Mouse (Mus musculus): ENCODE results near the gene Rad54l2. TPM values are rescaled to one million over a fixed set of nuclear protein-coding genes. Genes with fewer than 3 reads are reported as not detected.

Gene Rad54l2
- total RNA-seq, 2 experiments from 2014 or later, result 14.7 to 18.0 TPM

DNA sequence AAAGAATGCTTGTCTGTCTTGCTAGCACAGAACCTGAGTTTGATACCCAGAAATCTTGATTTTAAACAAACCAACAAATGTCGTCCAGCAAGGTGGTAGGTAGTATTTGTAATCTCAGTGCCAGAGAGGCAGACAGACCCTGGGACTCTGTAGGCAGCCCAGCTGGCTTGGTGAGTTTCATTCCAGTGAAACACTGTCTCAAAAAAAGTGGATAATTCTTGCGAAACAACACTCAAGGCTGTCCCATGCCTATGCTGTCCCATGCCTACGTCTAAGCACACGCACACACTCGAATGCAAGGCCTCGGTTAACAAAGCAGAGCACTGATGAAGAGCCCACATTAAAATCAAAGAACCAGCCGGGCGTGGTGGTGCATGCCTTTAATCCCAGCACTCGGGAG is 32.6 kb downstream of the Rad54l2 start:
- intact Hi-C loops (cut with DNase I), result no loop called here
- no peak for DNase-seq (ENCODE audit: low spot score in 2 of 2)

DNA sequence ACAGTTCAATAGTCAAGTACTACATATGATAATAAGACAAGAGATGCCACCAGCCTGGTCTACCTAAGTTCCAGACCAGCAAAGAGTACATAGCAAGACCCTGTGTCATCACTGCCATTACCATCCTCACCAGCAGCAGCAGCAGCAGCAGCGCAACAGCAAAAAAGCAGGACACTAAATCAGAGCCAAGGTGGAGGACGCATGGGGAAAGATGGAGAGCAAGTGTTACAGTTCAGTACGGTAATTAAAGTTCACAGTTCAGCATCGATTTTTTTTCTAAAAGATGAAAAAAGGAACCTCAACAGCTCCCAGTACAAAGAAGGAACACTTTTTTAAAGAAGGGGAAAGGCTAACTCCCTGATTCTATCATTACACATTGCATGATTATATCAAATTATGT is 33.2 kb downstream of the Rad54l2 start:
- DNase-seq (ENCODE audit: low spot score in 2 of 2), result no peak
- intact Hi-C loops (cut with DNase I), result no loop called here

DNA sequence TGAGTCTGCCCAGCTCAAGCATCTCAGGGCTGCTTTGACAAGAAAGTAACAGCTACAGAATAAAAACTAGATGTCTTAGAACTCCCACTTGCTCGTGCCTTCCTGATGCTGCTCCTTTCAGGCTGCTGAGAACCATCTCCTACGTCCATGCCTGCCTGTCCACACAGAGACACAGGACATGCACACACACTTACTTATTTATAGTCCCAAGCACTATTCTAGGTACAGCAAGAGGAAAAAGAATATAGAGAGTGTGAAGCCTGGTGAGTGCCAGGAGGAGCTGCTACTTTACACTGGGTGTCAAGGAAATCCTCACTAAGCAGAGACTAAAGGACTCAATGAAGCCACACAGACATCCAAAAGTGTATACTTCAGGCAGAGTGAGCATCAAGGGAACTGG is 34.7 kb downstream of the Rad54l2 start:
- intact Hi-C loops (cut with DNase I), result no loop called here
- DNase-seq (ENCODE audit: low spot score in 2 of 2), result peak; percentile 41 to 46

- intact Hi-C loops (cut with DNase I), result no loop called here
- DNase-seq (ENCODE audit: low spot score in 2 of 2), result no peak
Observed at GRCm38 (mm10) chr9:106752135-106752534, 36.9 kb downstream of the Rad54l2 start.

DNA sequence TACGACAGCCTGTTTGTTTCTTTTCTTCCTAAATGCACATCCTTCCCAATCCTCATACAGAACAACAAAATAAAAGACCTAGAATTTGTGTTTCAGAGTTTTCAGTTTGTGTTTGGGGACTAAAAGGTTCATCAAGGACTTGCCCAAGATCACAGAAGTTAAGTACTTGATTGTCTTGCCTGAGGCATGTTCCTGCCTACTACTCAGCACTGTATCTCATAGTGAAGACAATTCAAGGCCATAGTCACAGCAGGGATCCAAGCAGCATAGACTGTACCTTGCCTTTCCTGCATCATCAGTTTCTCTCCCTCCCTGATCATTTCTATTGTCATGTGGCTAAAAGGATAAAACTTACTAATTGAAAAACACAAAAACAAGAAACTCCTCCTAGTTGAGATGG is 49.0 kb downstream of the Rad54l2 start:
- DNase-seq (ENCODE audit: low spot score in 2 of 2), result no peak
- intact Hi-C loops (cut with DNase I), result no loop called here

GRCm38 (mm10) chr9:106739056-106739455 is 49.9 kb downstream of the Rad54l2 start:
- no peak for DNase-seq (ENCODE audit: low spot score in 2 of 2)
- intact Hi-C loops (cut with DNase I), result no loop called here

- intact Hi-C loops (cut with DNase I), result no loop called here
- no peak for DNase-seq (ENCODE audit: low spot score in 2 of 2)
Observed at GRCm38 (mm10) chr9:106738199-106738985, 50.6 kb downstream of the Rad54l2 start.

- intact Hi-C loops (cut with DNase I), result no loop called here
- no peak for DNase-seq (ENCODE audit: low spot score in 2 of 2)
Observed at GRCm38 (mm10) chr9:106733690-106734089, 55.3 kb downstream of the Rad54l2 start.

- DNase-seq (ENCODE audit: low spot score in 2 of 2), result no peak
- intact Hi-C loops (cut with DNase I), result no loop called here
Observed at GRCm38 (mm10) chr9:106729416-106729815, 59.6 kb downstream of the Rad54l2 start.

- DNase-seq (ENCODE audit: low spot score in 2 of 2), result no peak
- intact Hi-C loops (cut with DNase I), result no loop called here
Observed at GRCm38 (mm10) chr9:106726891-106727290, 62.1 kb downstream of the Rad54l2 start.

- intact Hi-C loops (cut with DNase I), result no loop called here
- DNase-seq (ENCODE audit: low spot score in 2 of 2), result no peak
Observed at GRCm38 (mm10) chr9:106725435-106725834, 63.6 kb downstream of the Rad54l2 start.

DNA sequence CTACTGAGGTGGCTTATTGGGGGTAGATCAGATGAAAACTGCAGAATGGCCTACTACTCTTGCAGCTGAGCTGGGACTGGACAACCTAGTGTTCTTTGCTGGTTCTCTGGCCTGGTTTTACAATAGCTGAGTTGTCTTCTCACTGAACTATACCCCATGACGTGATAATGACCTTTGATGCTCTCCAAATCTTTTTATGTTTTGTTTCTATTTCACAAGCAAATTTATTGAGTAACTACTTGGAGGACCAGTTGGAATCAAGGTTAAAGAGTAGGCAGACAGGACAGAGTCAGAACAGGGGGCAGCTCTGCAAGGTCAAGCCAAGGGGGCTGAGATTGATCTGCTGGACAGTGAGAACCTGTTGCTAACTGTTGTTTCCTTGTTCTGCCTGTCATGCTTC is 64.1 kb downstream of the Rad54l2 start:
- intact Hi-C loops (cut with DNase I), result no loop called here

DNA sequence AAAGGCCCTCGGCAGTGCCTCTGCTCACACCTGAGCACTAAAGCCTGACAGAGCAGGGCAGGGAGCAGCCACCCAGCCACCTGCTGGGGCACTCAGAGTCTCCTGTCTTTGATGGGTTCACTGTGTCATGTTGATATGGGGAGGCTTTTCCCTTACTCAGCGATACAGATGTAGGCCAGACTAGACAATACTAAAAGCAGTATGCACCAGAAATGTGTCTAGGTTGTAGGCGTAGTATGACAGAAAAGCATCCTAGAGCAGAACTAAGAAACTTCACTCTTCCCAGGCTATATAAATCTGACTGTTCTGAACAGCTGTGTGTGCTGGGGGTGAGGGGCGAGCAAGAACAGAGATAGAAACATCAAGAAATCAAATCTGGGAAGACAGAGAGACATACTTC is 72.3 kb downstream of the Rad54l2 start:
- no peak for DNase-seq (ENCODE audit: low spot score in 2 of 2)
- intact Hi-C loops (cut with DNase I), result no loop called here

More for the DNA sequence above, 64.1 kb downstream of the Rad54l2 start:
- no peak for DNase-seq (ENCODE audit: low spot score in 2 of 2)

- no peak for DNase-seq (ENCODE audit: low spot score in 2 of 2)
- intact Hi-C loops (cut with DNase I), result no loop called here
Observed at GRCm38 (mm10) chr9:106716232-106716631, 72.8 kb downstream of the Rad54l2 start.

DNA sequence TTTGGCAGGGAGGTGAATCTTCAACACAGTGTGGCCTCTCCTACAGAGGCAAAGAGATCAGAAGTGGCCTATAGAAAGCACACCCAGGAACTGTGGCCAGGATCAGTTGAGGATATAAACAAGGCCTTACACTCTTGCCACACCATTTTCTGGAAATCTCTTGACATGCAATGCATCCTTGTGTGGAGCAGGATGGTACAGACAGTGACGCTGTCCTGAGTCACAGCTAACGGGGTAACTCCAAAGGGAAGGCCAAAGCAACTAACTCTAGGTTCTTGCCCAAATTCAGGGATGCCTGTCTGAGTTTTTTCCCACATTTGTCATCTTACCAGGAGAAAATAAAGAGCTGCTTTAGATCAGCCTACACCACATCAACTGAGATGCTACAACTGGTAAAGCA is 76.5 kb downstream of the Rad54l2 start:
- intact Hi-C loops (cut with DNase I), result no loop called here
- no peak for DNase-seq (ENCODE audit: low spot score in 2 of 2)

DNA sequence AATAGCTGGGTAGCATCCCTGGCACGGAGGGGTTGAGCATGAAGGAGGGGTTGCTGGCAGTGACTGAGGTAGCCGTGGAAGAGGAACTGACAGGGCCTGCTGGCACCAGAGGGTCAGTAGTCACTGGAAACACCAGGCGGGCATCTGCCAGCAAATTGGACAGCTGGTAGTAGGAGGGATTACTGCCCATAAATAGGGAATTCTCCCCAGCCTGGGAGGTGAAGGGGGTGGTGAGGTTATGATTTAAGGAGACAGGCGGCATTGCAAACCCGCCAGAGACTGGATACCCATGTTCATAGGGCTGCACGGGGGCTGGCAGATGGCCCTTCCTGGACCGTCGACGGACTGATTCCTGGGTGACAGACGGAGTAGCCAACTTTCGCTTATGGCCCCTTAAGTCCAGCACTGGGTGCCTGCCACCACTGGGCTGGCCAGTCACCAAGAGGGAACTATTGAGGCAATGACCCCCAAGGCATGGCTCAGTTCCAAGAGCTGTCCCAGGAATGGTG is 96.0 kb downstream of the Rad54l2 start:
- DNase-seq (ENCODE audit: low spot score in 2 of 2), result no peak
- intact Hi-C loops (cut with DNase I), result no loop called here

DNA sequence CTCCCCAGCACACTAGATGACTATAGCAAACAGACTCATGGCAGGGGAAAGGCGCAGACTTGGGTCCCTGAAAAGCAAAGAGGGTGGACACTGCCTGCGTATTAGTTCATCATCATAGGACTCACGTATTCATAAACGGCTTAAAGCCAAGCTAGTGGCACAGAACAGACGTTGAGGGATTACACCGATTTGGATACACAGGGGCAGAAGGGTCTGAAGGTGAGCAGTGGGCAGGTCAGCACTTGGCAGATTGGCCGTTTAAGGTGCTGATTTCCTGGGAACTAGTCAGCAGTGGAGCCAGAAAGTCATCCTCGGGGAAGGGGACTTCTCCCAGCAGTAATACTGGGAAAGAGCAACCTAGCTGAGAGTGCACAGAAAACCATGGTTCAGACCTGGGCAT is 100.2 kb downstream of the Rad54l2 start:
- no peak for DNase-seq (ENCODE audit: low spot score in 2 of 2)
- intact Hi-C loops (cut with DNase I), result loop anchor here (10.0 kb wide), 1 partner anchor 596 kb away; the partner anchor contains the start of gene Mapkapk3

DNA sequence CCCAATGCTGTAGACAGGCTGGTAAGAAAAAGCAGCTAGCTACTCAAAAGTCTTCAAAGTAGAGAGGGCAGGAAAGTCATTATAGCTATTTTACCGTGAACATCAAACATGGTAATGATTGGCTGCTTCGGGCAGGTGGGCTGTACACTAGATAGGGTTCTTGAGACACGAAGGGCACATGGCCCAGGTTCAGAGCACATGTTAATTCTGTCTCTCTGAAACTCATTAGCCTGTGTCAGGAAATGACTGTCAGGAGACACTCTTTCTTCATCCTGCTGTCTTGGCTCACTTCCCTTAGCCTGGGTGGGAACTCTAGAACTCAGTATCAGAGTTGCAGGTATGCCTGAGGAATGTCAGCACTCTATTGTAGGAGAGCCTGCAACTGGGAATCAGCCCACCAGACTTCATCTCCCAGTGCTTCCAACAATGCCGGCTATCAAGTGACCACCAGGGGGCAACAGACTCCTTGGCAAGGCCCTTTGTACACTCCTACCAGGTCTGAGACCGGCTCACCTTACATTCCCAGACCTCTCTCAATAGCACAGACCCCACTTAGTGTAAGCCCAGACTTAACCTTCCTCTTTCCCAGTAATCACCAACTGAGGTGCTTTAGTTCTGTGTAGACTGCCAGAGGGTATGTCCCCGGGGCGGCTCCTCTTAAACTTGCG is 101.9 kb downstream of the Rad54l2 start:
- intact Hi-C loops (cut with DNase I), result loop anchor here (10.0 kb wide), 1 partner anchor 598 kb away; the partner anchor contains the start of gene Mapkapk3
- peak; percentile 51 to 64 for DNase-seq (ENCODE audit: low spot score in 2 of 2)

DNA sequence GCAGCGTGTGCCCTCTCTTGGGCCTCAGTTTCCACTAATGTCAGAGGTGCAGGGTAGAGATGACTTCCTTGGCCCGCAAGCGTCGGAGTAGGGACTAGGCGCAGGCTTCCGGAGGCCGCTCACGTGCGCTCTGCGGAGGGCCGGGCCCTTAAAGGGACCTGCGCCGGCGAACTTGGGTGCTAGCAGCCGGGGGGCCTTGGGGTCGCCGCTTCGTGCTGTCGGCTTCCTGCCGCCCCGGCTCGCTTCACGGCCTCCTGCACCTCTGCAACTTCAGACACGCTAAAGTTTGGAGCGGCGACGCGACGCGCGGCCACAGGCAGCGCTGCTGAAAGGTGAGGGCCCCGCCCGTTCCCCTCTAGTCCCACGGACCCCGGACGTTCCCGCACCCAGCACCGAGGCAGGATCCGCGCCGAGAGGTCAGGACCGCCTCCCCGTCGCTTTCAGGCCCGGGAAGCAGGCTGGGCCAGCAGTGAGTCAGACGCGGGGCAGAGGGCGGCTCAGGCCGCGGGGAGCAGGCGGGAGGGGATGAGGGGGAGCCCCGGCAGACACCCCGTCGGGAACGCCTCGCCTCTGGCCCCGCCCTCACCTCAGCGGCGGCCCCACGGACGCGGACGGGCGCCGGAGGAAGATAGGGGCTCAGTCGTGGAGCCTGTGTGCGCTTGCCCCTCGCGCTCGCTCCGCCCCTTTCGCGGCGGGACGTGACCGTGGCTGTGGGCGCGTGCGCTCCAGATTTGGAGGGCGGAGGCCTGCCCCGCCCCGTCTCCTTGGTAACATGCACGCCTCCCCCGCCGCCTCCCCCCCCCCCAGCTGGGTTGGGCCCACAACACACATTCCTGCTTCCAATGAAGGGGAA is 103.5 kb downstream of the Rad54l2 start, which contains the start of gene Tex264:
Gene Tex264, minus strand, starts transcription at position 679 of the 853 bp plus-strand sequence.
- intact Hi-C loops (cut with DNase I), result loop anchor here (2.0 to 10.0 kb wide), 2 partner anchors 135 to 599 kb away; partner anchors contain the start of genes Dcaf1 and Mapkapk3
- peak; percentile 87 to 91 for DNase-seq (ENCODE audit: low spot score in 2 of 2)

GRCm38 (mm10) chr9:106684918-106685248 is 104.1 kb downstream of the Rad54l2 start:
- no peak for DNase-seq (ENCODE audit: low spot score in 2 of 2)
- intact Hi-C loops (cut with DNase I), result loop anchor here (2.0 to 10.0 kb wide), 3 partner anchors 136 to 600 kb away; partner anchors contain the start of genes Dcaf1, Mapkapk3 and Rbm15b
